Mouse (Mus musculus) midbrain, embryonic 10.5 days (tissue): ENCODE data around the gene Crlf2. TPM values are rescaled to one million over a fixed set of nuclear protein-coding genes. Genes with fewer than 3 reads are reported as not detected.

Experiments
- DNase-seq: peaks from one replicate; pipeline ENCODE4 v3.0.0-alpha.2; 2017; ENCODE audit warnings: low spot score
- H3K27ac ChIP-seq: fragments of 300-500 bp; sonication (generic); replicated peaks from 2 replicates; pipeline ENCODE4 v1.5.1; 2016; ENCODE audit warnings: mild to moderate bottlenecking
- H3K27me3 ChIP-seq: fragments of 300-500 bp; sonication (generic); 2 replicates; pipeline ENCODE4 v1.6.1; 2016; ENCODE audit warnings: low read depth, mild to moderate bottlenecking; ENCODE audit not compliant: poor library complexity, severe bottlenecking
- H3K36me3 ChIP-seq: fragments of 300-500 bp; sonication (generic); 2 replicates; pipeline ENCODE4 v1.6.1; 2016; ENCODE audit warnings: mild to moderate bottlenecking, moderate library complexity
- H3K4me1 ChIP-seq: fragments of 300-500 bp; sonication (generic); 2 replicates; pipeline ENCODE4 v1.6.1; 2016
- H3K4me3 ChIP-seq: fragments of 300-500 bp; sonication (generic); 2 replicates; pipeline ENCODE4 v1.5.1; 2016; ENCODE audit warnings: mild to moderate bottlenecking, moderate library complexity
- H3K9me3 ChIP-seq: fragments of 300-500 bp; sonication (generic); replicated peaks from 2 replicates; pipeline ENCODE4 v1.6.1; 2016; ENCODE audit warnings: mild to moderate bottlenecking
- WGBS: fragments of 180-500 bp; shearing (Covaris S2); methylation state at CpG from one replicate; pipeline ENCODE4 v1.1.7; 2016; 5-methylcytosine and 5-hydroxymethylcytosine counted together
- polyA plus RNA-seq: library from polyadenylated mRNA; unstranded; fragments of >200 nt; fragmentation: Nextera tagmentation; extraction: Ambion mirVana; gene quantifications from 2 replicates; pipeline ENCODE4 v1.2.1, GENCODE M21; 2016

The Crlf2 gene
- polyA plus RNA-seq, result 3.7 and 3.9 TPM in 2 replicates

DNA sequence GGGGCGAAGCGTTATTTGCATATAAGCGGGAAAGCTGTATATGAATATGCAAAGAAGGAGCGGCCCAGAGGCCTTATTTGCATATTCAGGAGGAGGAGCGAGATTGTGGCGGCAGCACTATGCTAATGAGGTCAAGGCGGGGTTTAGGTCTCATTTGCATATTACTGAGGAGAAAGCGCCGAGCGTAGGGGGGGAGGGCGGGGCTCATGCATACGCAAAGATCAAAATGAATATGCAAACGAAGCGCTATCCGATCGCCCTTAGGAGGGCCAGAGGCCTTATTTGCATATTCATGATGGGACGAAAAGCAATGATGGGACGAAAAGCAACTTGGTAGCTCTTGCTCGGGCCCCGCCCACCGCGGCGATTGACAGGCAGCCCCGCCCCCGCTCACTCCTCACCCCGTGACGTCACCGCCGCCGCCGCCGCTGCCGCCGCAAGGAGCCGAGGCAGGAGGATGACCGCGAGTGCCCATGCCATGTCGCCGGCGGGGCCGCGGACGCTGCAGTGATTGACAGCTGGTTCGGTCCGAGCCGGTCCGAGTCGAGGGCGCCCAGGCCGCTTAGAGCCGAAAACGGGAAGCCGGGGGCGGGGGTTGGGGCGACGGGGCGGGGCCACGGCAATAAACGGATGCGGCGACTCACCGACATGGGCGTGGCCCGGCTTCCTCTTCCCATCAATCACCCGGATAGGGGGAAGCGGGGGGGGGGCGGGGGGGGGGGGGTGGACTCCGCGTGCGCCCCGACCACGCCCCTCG lies at the start of gene Crlf2:
TSS of gene Crlf2 (minus strand) at position 590 of the 757 bp plus-strand sequence.
- DNase-seq, result peak; percentile 88
- Histone ChIP-seq H3K27ac (peak within 1 kb of the TSS; percentile 88), H3K27me3 (no peaks in the 10 kb centered on the region), H3K9me3 (peaks cover 53% of the 10 kb centered on the region), H3K4me1 (0 out of 2 replicates have a peak, but pooled peaks cover 5% of the 10 kb centered on the region), H3K36me3 (peaks cover 18% of the 10 kb centered on the region), H3K4me3 (peak within 1 kb of the TSS; percentile 76)
- whole genome bisulfite sequencing, result under 1% methylated on average over 53 of the region's 73 CpGs

- Histone ChIP-seq H3K27ac (no peak overlapping the region), H3K4me3 (no peak overlapping the region), H3K27me3 (no peaks in the 10 kb centered on the region), H3K9me3 (peaks cover 59% of the 10 kb centered on the region), H3K36me3 (no peaks in the 10 kb centered on the region), H3K4me1 (no peaks in the 10 kb centered on the region)
- WGBS, result 43% methylated on average over 1 of the region's 1 CpGs
- DNase-seq, result no peak
Measured at GRCm38 (mm10) chr5:109602585-109602984, 43.8 kb upstream of the Crlf2 start.

GRCm38 (mm10) chr5:109601080-109601479 lies 42.3 kb upstream of the Crlf2 start:
- Histone ChIP-seq H3K4me3 (no peak overlapping the region), H3K36me3 (no peaks in the 10 kb centered on the region), H3K9me3 (peaks cover 74% of the 10 kb centered on the region), H3K4me1 (no peaks in the 10 kb centered on the region), H3K27me3 (no peaks in the 10 kb centered on the region), H3K27ac (no peak overlapping the region)
- WGBS, result 35% methylated on average over 3 of the region's 3 CpGs
- no peak for DNase-seq

DNA sequence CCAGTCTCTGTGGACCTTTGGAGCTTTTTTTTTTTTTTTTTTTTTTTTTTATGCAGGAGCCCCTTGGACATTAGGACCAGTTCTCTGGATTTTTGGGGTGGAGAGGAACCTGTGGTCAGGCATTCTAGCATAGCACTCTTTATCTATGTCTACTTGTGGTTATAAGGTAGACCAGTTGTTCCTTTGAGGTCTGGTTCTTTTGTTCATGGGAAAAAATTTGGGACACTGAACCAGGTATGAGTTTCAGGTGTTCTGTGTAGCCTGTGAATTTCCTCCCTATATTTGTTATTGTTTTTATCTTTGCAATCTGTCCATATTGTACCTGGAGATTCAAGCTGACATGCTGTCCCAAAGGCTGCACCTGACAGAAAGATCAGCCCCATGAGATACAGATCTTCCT lies 40.1 kb upstream of the Crlf2 start:
- Histone ChIP-seq H3K27me3 (no peaks in the 10 kb centered on the region), H3K36me3 (no peaks in the 10 kb centered on the region), H3K9me3 (peaks cover 75% of the 10 kb centered on the region), H3K27ac (no peak overlapping the region), H3K4me3 (no peak overlapping the region), H3K4me1 (no peaks in the 10 kb centered on the region)
- no peak for DNase-seq

DNA sequence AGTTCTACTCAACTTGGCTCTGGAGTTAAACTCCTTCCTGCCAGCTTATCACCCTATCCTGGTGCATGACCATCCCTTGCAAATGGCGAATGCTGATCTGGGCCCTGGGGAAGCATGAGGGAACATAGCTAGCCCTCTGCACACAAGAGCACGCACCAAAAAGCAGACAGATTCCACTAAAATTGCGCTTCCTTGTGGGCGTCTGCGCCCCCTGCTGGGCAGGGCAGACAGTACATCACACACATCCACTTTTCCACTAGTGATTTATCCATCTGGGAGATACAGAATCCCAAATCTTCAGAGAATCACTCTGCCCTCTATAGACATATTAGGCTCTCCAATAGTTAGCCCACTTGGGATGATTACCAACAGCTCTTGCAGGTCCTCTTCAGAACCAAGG lies 37.9 kb upstream of the Crlf2 start:
- Histone ChIP-seq H3K36me3 (no peaks in the 10 kb centered on the region), H3K27ac (no peak overlapping the region), H3K9me3 (peaks cover 74% of the 10 kb centered on the region), H3K4me1 (no peaks in the 10 kb centered on the region), H3K27me3 (no peaks in the 10 kb centered on the region), H3K4me3 (no peak overlapping the region)
- WGBS, result 35% methylated on average over 5 of the region's 5 CpGs
- DNase-seq, result no peak

DNA sequence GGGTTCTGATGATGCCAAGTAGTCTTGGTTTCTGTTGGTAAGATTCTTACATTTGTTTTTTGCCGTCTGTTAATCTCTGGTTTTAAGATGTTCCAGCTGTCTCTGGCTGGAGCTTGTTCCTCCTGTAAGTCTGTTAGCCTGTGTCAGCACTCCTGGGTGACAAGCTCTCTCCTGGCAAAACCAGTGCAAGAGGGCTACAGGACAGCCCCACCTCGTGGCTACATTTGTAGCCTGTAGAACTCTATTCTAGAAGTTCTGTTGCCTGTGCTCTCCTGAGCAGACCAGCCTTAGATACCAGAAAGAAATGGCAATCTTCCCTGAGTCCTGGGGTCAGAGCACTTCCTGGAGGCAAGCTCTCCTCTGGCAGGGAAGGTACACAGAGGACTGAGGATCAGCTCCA lies 4.0 kb upstream of the Crlf2 start:
- Histone ChIP-seq H3K4me3 (no peak overlapping the region), H3K9me3 (peaks cover 19% of the 10 kb centered on the region; the same call in 1 of the 2 replicates), H3K4me1 (0 out of 2 replicates have a peak, but pooled peaks cover 3% of the 10 kb centered on the region), H3K27me3 (no peaks in the 10 kb centered on the region), H3K36me3 (no peaks in the 10 kb centered on the region), H3K27ac (no peak overlapping the region)
- DNase-seq, result no peak
- WGBS, result 71% methylated on average over 2 of the region's 2 CpGs

GRCm38 (mm10) chr5:109559191-109559590 lies 398 bp upstream of the Crlf2 start:
- Histone ChIP-seq H3K27me3 (no peaks in the 10 kb centered on the region), H3K27ac (peak overlapping the region; percentile 88), H3K9me3 (peaks cover 47% of the 10 kb centered on the region), H3K36me3 (peaks cover 18% of the 10 kb centered on the region), H3K4me3 (peak overlapping the region; percentile 76), H3K4me1 (0 out of 2 replicates have a peak, but pooled peaks cover 5% of the 10 kb centered on the region)
- DNase-seq, result no peak
- WGBS, result 27% methylated on average over 6 of the region's 6 CpGs

- Histone ChIP-seq H3K27ac (peak overlapping the region; percentile 88), H3K27me3 (no peaks in the 10 kb centered on the region), H3K4me3 (peak overlapping the region; percentile 76), H3K4me1 (0 out of 2 replicates have a peak, but pooled peaks cover 5% of the 10 kb centered on the region), H3K9me3 (peaks cover 57% of the 10 kb centered on the region), H3K36me3 (peaks cover 18% of the 10 kb centered on the region)
- DNase-seq, result no peak
- under 1% methylated on average over 9 of the region's 9 CpGs for WGBS
Measured at GRCm38 (mm10) chr5:109558123-109558403, 730 bp downstream of the Crlf2 start.

DNA sequence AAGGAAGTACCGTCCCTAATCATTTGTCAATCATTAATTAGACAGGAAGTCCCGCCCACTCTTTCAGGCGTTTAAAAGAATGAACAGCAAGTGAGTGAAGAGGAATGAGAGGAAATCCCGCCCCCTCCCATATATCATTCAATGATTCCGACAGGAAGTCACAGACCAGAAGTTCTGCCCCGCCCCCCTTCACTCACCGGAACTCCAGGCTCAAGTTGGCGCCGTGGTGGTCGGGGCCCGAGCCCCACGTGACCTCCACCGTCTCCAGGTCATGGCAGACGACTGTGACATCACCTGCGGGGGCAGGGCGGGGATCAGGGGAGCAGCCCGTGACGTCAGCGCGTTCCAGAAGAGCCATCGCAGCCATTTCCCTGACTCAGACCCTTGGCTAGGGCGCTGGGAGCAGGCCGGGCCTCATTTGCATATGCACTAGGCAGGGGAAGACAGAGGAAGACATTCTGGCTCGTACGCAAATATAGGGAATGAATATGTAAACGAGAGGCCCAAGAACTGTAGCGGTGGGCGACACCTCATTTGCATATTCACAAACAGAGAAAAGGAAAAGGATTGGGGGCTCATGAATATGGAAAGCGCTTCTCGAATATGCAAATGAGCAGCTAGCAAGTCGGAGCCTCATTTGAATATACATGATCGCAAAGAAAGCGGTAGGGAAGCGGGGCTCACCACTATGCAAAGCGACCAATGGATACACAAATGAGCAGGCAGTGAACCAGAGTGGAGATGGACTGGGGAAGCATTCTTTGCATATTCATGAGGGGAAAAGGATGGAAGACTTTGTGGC lies 1.3 kb downstream of the Crlf2 start:
- Histone ChIP-seq H3K27me3 (no peaks in the 10 kb centered on the region), H3K36me3 (peaks cover 18% of the 10 kb centered on the region), H3K4me3 (peak overlapping the region; percentile 76), H3K9me3 (peaks cover 58% of the 10 kb centered on the region), H3K27ac (peak overlapping the region; percentile 88), H3K4me1 (0 out of 2 replicates have a peak, but pooled peaks cover 5% of the 10 kb centered on the region)
- under 1% methylated on average over 35 of the region's 35 CpGs for WGBS
- DNase-seq, result peak; percentile 90

DNA sequence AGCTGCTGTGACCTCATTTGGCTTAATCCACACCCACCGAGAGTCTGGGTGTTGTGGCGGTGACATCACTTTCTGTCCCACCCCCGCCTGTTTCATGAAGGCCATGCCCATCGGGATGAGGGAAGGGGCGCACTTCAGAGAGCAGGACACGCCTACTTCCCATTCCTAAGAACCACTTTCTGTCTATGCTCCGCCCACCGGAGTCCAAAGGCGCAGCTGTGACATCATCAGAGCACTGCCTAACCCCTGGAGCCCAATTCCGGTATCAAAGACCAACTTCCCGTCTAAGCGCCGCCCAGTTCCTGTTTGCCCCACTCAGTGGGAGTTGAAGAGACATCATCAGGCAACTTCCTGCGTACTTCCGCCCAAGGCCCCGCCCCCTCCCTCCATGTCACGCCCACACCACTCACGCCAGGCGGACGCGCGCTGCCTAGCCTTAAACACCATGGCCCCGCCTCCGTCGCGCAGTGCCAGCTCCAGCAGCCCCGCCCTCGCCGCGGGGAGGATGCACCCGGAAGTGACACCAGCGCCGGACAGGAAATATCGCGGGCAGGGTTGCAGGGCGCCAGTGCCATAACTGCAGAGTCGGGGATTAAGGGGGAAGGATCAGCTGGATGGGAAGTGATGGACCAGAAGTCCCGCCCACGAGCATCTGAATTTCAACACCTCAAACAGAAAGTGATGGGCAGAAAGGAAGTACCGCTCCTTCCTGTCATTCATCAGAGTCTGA lies 2.0 kb downstream of the Crlf2 start:
- 7% methylated on average over 40 of the region's 40 CpGs for WGBS
- Histone ChIP-seq H3K27me3 (no peaks in the 10 kb centered on the region), H3K36me3 (peaks cover 18% of the 10 kb centered on the region), H3K4me3 (peak overlapping the region; percentile 76), H3K9me3 (peaks cover 65% of the 10 kb centered on the region), H3K27ac (peak overlapping the region; percentile 88), H3K4me1 (0 out of 2 replicates have a peak, but pooled peaks cover 5% of the 10 kb centered on the region)
- peak; percentile 82 for DNase-seq

- H3K27me3 ChIP-seq, result no peaks in the 10 kb centered on the region
- WGBS, result 75% methylated on average over 54 of the region's 54 CpGs
- H3K4me3 ChIP-seq, result peak overlapping the region; percentile 76
- H3K4me1 ChIP-seq, result 0 out of 2 replicates have a peak, but pooled peaks cover 5% of the 10 kb centered on the region
- H3K27ac ChIP-seq, result peak overlapping the region; percentile 88
- peaks cover 70% of the 10 kb centered on the region for H3K9me3 ChIP-seq
- peak; percentile 12 for DNase-seq
- H3K36me3 ChIP-seq, result peaks cover 18% of the 10 kb centered on the region
Measured at GRCm38 (mm10) chr5:109555676-109556571, 2.9 kb downstream of the Crlf2 start.
